Comparison of ENCODE assay signal across 9 mouse cellular contexts in the genomic region with DNA sequence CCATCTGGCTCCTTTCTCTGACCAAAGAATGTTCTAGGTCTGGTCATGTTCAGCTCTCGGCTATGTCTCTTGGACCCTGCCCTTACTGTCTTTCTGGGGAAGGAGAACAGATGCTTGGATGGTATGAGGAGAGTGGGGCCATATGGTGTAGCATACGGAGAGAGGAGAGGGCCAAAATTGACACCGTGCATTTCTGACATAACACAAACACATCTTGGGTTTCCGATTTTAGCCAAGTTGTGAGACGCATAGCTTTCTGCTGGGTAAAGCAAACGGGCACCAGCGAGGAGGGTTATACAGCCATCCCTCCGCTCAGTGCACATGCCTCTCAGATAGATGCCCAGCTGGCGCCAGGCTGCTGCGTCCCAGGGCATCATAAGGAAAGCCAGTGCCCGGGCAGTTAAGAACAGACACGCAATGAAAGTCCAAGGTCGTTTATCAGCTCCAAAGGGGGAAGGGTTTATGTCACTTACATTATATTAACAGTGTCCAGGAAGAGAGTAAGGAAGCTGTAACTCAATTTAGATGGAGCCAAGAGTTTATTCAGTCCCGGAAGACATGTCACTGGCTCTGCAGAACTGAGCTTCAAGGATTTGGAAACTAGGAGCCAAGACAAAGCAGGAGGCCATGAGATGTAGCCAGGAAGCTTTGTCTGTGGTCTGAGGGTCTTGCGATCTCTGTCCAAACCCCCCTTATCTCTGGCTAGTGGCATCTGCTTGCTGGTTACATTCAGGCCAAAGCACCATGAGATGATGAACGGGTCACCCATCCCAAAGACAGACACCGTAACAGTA. TPM values are rescaled to one million over a fixed set of nuclear protein-coding genes. Genes with fewer than 3 reads are reported as not detected.
DNase-seq lines count a peak whose midpoint lies in the region; ATAC-seq and TF ChIP-seq lines count a peak whose summit lies in the region.
"Had no signal": no experiment of that assay in that cellular context is flagged by ENCODE, and none has a peak within 500 bp of the region (broad histone marks: within the 10 kb centered on the region; RNA-seq: fewer than 3 reads in every experiment).

No protein-coding gene starts in this region.

- no peaks in the 10 kb centered on the region for H3K9me3 ChIP-seq in forebrain, postnatal 0 days (ENCODE audit: low read length)
- H3K9me3 ChIP-seq: liver, embryonic 15.5 days had no signal

- DNase-seq in layer of hippocampus, adult 2 months (ENCODE audit: low spot score in 2 of 2), result peak; percentile 14 to 38
- no peak for DNase-seq in layer of hippocampus, postnatal 10 days (ENCODE audit: low spot score in 2 of 2)
- peak; percentile 82 for DNase-seq in cerebellum, adult 8-10 months
- DNase-seq in forebrain, postnatal 0 days, result peak; percentile 68
- DNase-seq in right cerebral cortex, postnatal 14 days, result peak; percentile 23
- no peak for DNase-seq in urinary bladder, postnatal 25 days (ENCODE audit: low spot score)
- no peak for DNase-seq in spleen, postnatal 14 days (ENCODE audit: low spot score in 2 of 2)
- DNase-seq: embryo, embryonic 11 days had no signal

- no peak overlapping the region for H3K4me3 ChIP-seq in layer of hippocampus, adult 2 months
- no peak overlapping the region for H3K4me3 ChIP-seq in forebrain, postnatal 0 days (ENCODE audit: low read depth, low read length)
- H3K4me3 ChIP-seq: liver, embryonic 15.5 days had no signal

- H3K36me3 ChIP-seq in forebrain, postnatal 0 days (ENCODE audit: insufficient read depth), result peaks cover 42% of the 10 kb centered on the region
- H3K36me3 ChIP-seq: liver, embryonic 15.5 days had no signal

- no peak overlapping the region for H3K9ac ChIP-seq in forebrain, postnatal 0 days
- H3K9ac ChIP-seq: liver, embryonic 15.5 days had no signal

- ATAC-seq in forebrain, postnatal 0 days, result peak; percentile 66

- H3K4me1 ChIP-seq in forebrain, postnatal 0 days (ENCODE audit: insufficient read depth), result no peaks in the 10 kb centered on the region
- H3K4me1 ChIP-seq: liver, embryonic 15.5 days had no signal

- no peak overlapping the region for H3K4me2 ChIP-seq in forebrain, postnatal 0 days (ENCODE audit: low read depth)
- H3K4me2 ChIP-seq: liver, embryonic 15.5 days had no signal

- 56% methylated on average over 17 of the region's 17 CpGs for WGBS in forebrain, postnatal 0 days

- no peaks in the 10 kb centered on the region for H3K27me3 ChIP-seq in forebrain, postnatal 0 days (ENCODE audit: insufficient read depth, low read length)
- H3K27me3 ChIP-seq: liver, embryonic 15.5 days had no signal

- 0 out of 2 replicates have a peak overlapping the region, but pooled peaks have one; percentile 3 for H3K27ac ChIP-seq in layer of hippocampus, adult 2 months
- 0 out of 2 replicates have a peak overlapping the region, but pooled peaks have one; percentile 29 for H3K27ac ChIP-seq in forebrain, postnatal 0 days (ENCODE audit: low read depth, low read length)
- H3K27ac ChIP-seq: liver, embryonic 15.5 days had no signal

- no peak for TF ChIP-seq CTCF in layer of hippocampus, adult 2 months (conservative IDR thresholded peaks at IDR 0.05)
- no peak for TF ChIP-seq CTCF in forebrain, postnatal 0 days (IDR thresholded peaks at IDR 0.05; ENCODE audit: low read depth)

RNA-seq across cellular contexts. Expression of a gene that starts 33.0 kb away (rescaled TPM):
- 10 to 100 TPM; 21.8 to 31.9 TPM for total RNA-seq in layer of hippocampus, adult 2 months (2021)
- 10 to 100 TPM; 34.0 to 38.9 TPM for total RNA-seq in layer of hippocampus, postnatal 10 days (2021)
- total RNA-seq in forebrain, postnatal 0 days (2014; rRNA removed), result 40.4 and 43.9 TPM in 2 replicates
- 35.5 and 43.6 TPM in 2 replicates for polyA plus RNA-seq in forebrain, postnatal 0 days (2015; fragmentation: Nextera tagmentation; extraction: Ambion mirVana)

Comparison
In these comparisons a context has a peak if more than half of its experiments do, and no peak if none do; other contexts are left out.
1. DNase-seq: peak in layer of hippocampus, adult 2 months (2 of 2), cerebellum, adult 8-10 months (single experiment), forebrain, postnatal 0 days (single experiment) and right cerebral cortex, postnatal 14 days (single experiment); none in layer of hippocampus, postnatal 10 days (0 of 2), urinary bladder, postnatal 25 days (single experiment) and spleen, postnatal 14 days (0 of 2).